Mouse (Mus musculus): Measurements from ENCODE around the gene Uhrf1bp1l. TPM values are rescaled to one million over a fixed set of nuclear protein-coding genes. Genes with fewer than 3 reads are reported as not detected.

Uhrf1bp1l gene
- polyA plus RNA-seq, 1 experiment from 2014 or later: 26.3 TPM

- ATAC-seq (ENCODE audit: low FRiP score, low read depth): no peak
- H3K36me3 ChIP-seq: no peaks in the 10 kb centered on the region
- no peak overlapping the region for H3K9ac ChIP-seq
- no peak overlapping the region for H3K27ac ChIP-seq
- H3K4me1 ChIP-seq: peaks cover 13% of the 10 kb centered on the region
- H3K4me3 ChIP-seq: no peak overlapping the region
- no peaks in the 10 kb centered on the region for H3K9me3 ChIP-seq
- no peaks in the 10 kb centered on the region for H3K27me3 ChIP-seq
- H3K4me2 ChIP-seq (replicated peaks): no peak overlapping the region
- 93% methylated on average over 1 of the region's 1 CpGs for WGBS
Measured at GRCm38 (mm10) chr10:89747911-89748310, 3.1 kb downstream of the Uhrf1bp1l start.

DNA sequence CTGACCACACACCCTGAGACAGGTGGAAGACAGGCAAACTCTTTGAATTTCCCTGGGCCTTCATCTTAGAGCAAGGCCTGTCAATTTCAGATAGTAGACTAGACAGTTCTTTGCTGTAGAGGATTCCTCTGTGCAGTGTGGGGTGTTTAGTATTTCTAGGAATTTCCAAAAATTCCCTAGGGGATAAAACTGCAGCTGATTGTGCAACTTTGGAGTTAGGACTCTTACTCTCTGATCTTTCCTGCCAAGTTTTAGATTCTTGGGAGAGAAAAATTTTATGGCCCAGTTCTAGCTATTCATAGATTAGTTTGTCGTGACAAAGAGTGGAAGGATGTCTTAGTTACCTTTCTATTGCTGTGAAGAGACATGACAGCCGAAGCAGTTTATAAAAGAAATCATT is 3.8 kb downstream of the Uhrf1bp1l start:
- Histone ChIP-seq H3K4me2 (replicated peaks) (no peak overlapping the region), H3K4me1 (peaks cover 13% of the 10 kb centered on the region), H3K36me3 (no peaks in the 10 kb centered on the region), H3K9ac (no peak overlapping the region), H3K4me3 (no peak overlapping the region), H3K9me3 (no peaks in the 10 kb centered on the region), H3K27me3 (no peaks in the 10 kb centered on the region), H3K27ac (no peak overlapping the region)
- 95% methylated on average over 2 of the region's 2 CpGs for WGBS
- no peak for ATAC-seq (ENCODE audit: low FRiP score, low read depth)

GRCm38 (mm10) chr10:89751069-89751468 is 6.3 kb downstream of the Uhrf1bp1l start:
- Histone ChIP-seq H3K27me3 (no peaks in the 10 kb centered on the region), H3K4me3 (no peak overlapping the region), H3K9me3 (no peaks in the 10 kb centered on the region), H3K9ac (no peak overlapping the region), H3K4me2 (replicated peaks) (no peak overlapping the region), H3K4me1 (peaks cover 13% of the 10 kb centered on the region), H3K27ac (no peak overlapping the region), H3K36me3 (no peaks in the 10 kb centered on the region)
- no peak for ATAC-seq (ENCODE audit: low FRiP score, low read depth)
- WGBS: 82% methylated on average over 5 of the region's 5 CpGs

- no peaks in the 10 kb centered on the region for H3K9me3 ChIP-seq
- no peaks in the 10 kb centered on the region for H3K27me3 ChIP-seq
- no peak overlapping the region for H3K4me2 ChIP-seq (replicated peaks)
- no peaks in the 10 kb centered on the region for H3K4me1 ChIP-seq
- WGBS: 91% methylated on average over 4 of the region's 4 CpGs
- ATAC-seq (ENCODE audit: low FRiP score, low read depth): no peak
- no peak overlapping the region for H3K27ac ChIP-seq
- H3K9ac ChIP-seq: no peak overlapping the region
- H3K36me3 ChIP-seq: peaks cover 6% of the 10 kb centered on the region; the same call in 1 of the 2 replicates
- no peak overlapping the region for H3K4me3 ChIP-seq
Measured at GRCm38 (mm10) chr10:89755231-89755630, 10.4 kb downstream of the Uhrf1bp1l start.

- H3K4me1 ChIP-seq: no peaks in the 10 kb centered on the region
- ATAC-seq (ENCODE audit: low FRiP score, low read depth): no peak
- H3K27ac ChIP-seq: no peak overlapping the region
- 62% methylated on average over 5 of the region's 5 CpGs for WGBS
- no peak overlapping the region for H3K4me3 ChIP-seq
- no peak overlapping the region for H3K4me2 ChIP-seq (replicated peaks)
- H3K9ac ChIP-seq: no peak overlapping the region
- peaks cover 6% of the 10 kb centered on the region; the same call in 1 of the 2 replicates for H3K36me3 ChIP-seq
- H3K9me3 ChIP-seq: no peaks in the 10 kb centered on the region
- no peaks in the 10 kb centered on the region for H3K27me3 ChIP-seq
Measured at GRCm38 (mm10) chr10:89760772-89761171, 16.0 kb downstream of the Uhrf1bp1l start.

GRCm38 (mm10) chr10:89764457-89765121 is 19.8 kb downstream of the Uhrf1bp1l start:
- Histone ChIP-seq H3K9ac (no peak overlapping the region), H3K9me3 (no peaks in the 10 kb centered on the region), H3K27ac (no peak overlapping the region), H3K4me2 (replicated peaks) (no peak overlapping the region), H3K4me3 (no peak overlapping the region), H3K4me1 (no peaks in the 10 kb centered on the region), H3K36me3 (no peaks in the 10 kb centered on the region), H3K27me3 (no peaks in the 10 kb centered on the region)
- 77% methylated on average over 9 of the region's 9 CpGs for WGBS
- ATAC-seq (ENCODE audit: low FRiP score, low read depth): no peak

GRCm38 (mm10) chr10:89765790-89766714 is 21.3 kb downstream of the Uhrf1bp1l start:
- H3K27ac ChIP-seq: no peak overlapping the region
- H3K9ac ChIP-seq: no peak overlapping the region
- no peaks in the 10 kb centered on the region for H3K9me3 ChIP-seq
- ATAC-seq (ENCODE audit: low FRiP score, low read depth): no peak
- no peak overlapping the region for H3K4me2 ChIP-seq (replicated peaks)
- no peaks in the 10 kb centered on the region for H3K4me1 ChIP-seq
- no peaks in the 10 kb centered on the region for H3K27me3 ChIP-seq
- no peak overlapping the region for H3K4me3 ChIP-seq
- H3K36me3 ChIP-seq: no peaks in the 10 kb centered on the region
- WGBS: 92% methylated on average over 11 of the region's 11 CpGs

GRCm38 (mm10) chr10:89768352-89769020 is 23.7 kb downstream of the Uhrf1bp1l start:
- H3K36me3 ChIP-seq: no peaks in the 10 kb centered on the region
- no peak overlapping the region for H3K4me3 ChIP-seq
- H3K9ac ChIP-seq: no peak overlapping the region
- H3K4me2 ChIP-seq (replicated peaks): no peak overlapping the region
- H3K27ac ChIP-seq: no peak overlapping the region
- no peaks in the 10 kb centered on the region for H3K9me3 ChIP-seq
- H3K27me3 ChIP-seq: no peaks in the 10 kb centered on the region
- ATAC-seq (ENCODE audit: low FRiP score, low read depth): no peak
- H3K4me1 ChIP-seq: no peaks in the 10 kb centered on the region
- WGBS: 85% methylated on average over 7 of the region's 7 CpGs

DNA sequence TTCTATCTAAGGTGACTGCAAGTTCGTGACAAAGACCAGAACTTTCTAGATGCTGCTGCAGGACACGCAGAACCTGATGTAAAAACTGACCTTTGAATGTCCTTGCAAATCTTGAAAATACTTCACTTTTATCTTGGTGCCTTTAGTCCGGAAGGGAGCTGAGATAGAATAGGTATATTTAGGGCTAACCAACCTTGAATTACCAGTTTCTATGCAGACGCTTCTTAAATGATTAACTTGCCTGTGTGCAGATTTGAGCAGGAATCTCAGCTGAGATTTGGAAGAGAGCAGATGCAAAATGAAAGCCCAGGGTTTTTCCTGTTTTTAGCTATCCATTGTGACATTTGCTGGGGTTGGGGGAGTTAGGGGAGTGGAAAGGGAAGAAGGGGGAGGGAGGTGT is 24.3 kb downstream of the Uhrf1bp1l start:
- 85% methylated on average over 4 of the region's 4 CpGs for WGBS
- H3K27ac ChIP-seq: no peak overlapping the region
- no peak for ATAC-seq (ENCODE audit: low FRiP score, low read depth)
- H3K9me3 ChIP-seq: no peaks in the 10 kb centered on the region
- no peak overlapping the region for H3K4me3 ChIP-seq
- no peaks in the 10 kb centered on the region for H3K27me3 ChIP-seq
- H3K9ac ChIP-seq: no peak overlapping the region
- H3K36me3 ChIP-seq: no peaks in the 10 kb centered on the region
- H3K4me2 ChIP-seq (replicated peaks): no peak overlapping the region
- H3K4me1 ChIP-seq: no peaks in the 10 kb centered on the region

GRCm38 (mm10) chr10:89771894-89772293 is 27.1 kb downstream of the Uhrf1bp1l start:
- H3K9me3 ChIP-seq: no peaks in the 10 kb centered on the region
- no peak overlapping the region for H3K4me3 ChIP-seq
- H3K27me3 ChIP-seq: no peaks in the 10 kb centered on the region
- 66% methylated on average over 2 of the region's 2 CpGs for WGBS
- no peaks in the 10 kb centered on the region for H3K4me1 ChIP-seq
- no peak overlapping the region for H3K4me2 ChIP-seq (replicated peaks)
- H3K36me3 ChIP-seq: peaks cover 5% of the 10 kb centered on the region; the same call in 1 of the 2 replicates
- no peak for ATAC-seq (ENCODE audit: low FRiP score, low read depth)
- no peak overlapping the region for H3K9ac ChIP-seq
- H3K27ac ChIP-seq: no peak overlapping the region

DNA sequence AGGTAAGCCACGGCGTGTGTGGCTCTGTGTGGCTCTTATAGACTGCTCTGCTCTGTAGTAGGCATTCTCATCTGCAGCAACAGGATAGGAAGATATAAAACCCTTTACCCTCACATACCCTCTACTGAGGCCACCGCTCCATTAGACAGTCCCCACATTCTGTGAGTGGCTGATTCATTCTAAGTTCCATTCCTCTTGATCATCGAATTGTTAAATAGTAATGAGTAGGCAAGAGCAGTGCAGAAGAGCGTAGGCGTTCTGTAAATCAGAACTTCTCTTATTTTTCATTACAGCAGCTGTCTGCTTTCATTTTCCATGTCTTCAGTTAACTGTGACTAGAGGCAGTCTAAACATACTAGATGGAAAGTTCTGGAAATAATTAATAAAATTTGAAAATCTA is 31.2 kb downstream of the Uhrf1bp1l start:
- no peak overlapping the region for H3K4me2 ChIP-seq (replicated peaks)
- H3K9ac ChIP-seq: no peak overlapping the region
- no peak for ATAC-seq (ENCODE audit: low FRiP score, low read depth)
- no peaks in the 10 kb centered on the region for H3K4me1 ChIP-seq
- WGBS: 91% methylated on average over 6 of the region's 6 CpGs
- H3K4me3 ChIP-seq: no peak overlapping the region
- no peaks in the 10 kb centered on the region for H3K9me3 ChIP-seq
- no peak overlapping the region for H3K27ac ChIP-seq
- peaks cover 14% of the 10 kb centered on the region for H3K36me3 ChIP-seq
- no peaks in the 10 kb centered on the region for H3K27me3 ChIP-seq

GRCm38 (mm10) chr10:89791870-89792269 is 47.1 kb downstream of the Uhrf1bp1l start:
- WGBS: 91% methylated on average over 4 of the region's 4 CpGs
- H3K9ac ChIP-seq: no peak overlapping the region
- H3K4me1 ChIP-seq: no peaks in the 10 kb centered on the region
- no peak for ATAC-seq (ENCODE audit: low FRiP score, low read depth)
- H3K27me3 ChIP-seq: no peaks in the 10 kb centered on the region
- H3K4me3 ChIP-seq: no peak overlapping the region
- peaks cover 34% of the 10 kb centered on the region for H3K36me3 ChIP-seq
- H3K9me3 ChIP-seq: no peaks in the 10 kb centered on the region
- no peak overlapping the region for H3K4me2 ChIP-seq (replicated peaks)
- H3K27ac ChIP-seq: no peak overlapping the region
